Mouse (Mus musculus): ENCODE measurements at regions not wholly inside any gene's neighbourhood (a gene's known extent, or its start where the extent isn't known, plus 50 kb on each side); places are given as distances from the start of the nearest gene placed in this dataset.

- peaks cover 4% of the 10 kb centered on the region; the same call in 1 of the 2 replicates for H3K27me3 ChIP-seq (ENCODE audit: insufficient read depth, low read length)
- DNase-seq (ENCODE audit: low spot score), result no peak
- ATAC-seq (ENCODE audit: extremely low read depth, insufficient number of reproducible peaks, low FRiP score, poor library complexity, severe bottlenecking), result no peak
Measured at GRCm38 (mm10) chr13:45189389-45189788, 110.9 kb downstream of the Gm9817 start.

GRCm38 (mm10) chr13:45190151-45190550 is 111.7 kb downstream of the Gm9817 start:
- Histone ChIP-seq H3K36me3 (replicated peaks) (no peaks in the 10 kb centered on the region), H3K4me1 (ENCODE audit: insufficient read depth, low read depth, low read length) (no peaks in the 10 kb centered on the region), H3K4me3 (ENCODE audit: low read depth, low read length) (no peak overlapping the region), H3K27me3 (ENCODE audit: insufficient read depth, low read length) (peaks cover 4% of the 10 kb centered on the region; the same call in 1 of the 2 replicates), H3K9me3 (replicated peaks) (no peaks in the 10 kb centered on the region)
- no peak for TF ChIP-seq TAL1 (conservative IDR thresholded peaks at IDR 0.05; ENCODE audit: low read depth, low read length)
- TF ChIP-seq POLR2AphosphoS5 (IDR thresholded peaks at IDR 0.05; ENCODE audit: insufficient replicate concordance, low read depth, low read length), result no peak
- TF ChIP-seq GATA1 (IDR thresholded peaks at IDR 0.05; ENCODE audit: borderline replicate concordance, low read length), result no peak
- TF ChIP-seq GATA2 (IDR thresholded peaks at IDR 0.05; ENCODE audit: borderline replicate concordance, low read depth, low read length), result no peak
- TF ChIP-seq CTCF (IDR thresholded peaks at IDR 0.05; ENCODE audit: low read depth, low read length), result no peak
- DNase-seq (ENCODE audit: low spot score) (no peak), ATAC-seq (ENCODE audit: extremely low read depth, insufficient number of reproducible peaks, low FRiP score, poor library complexity, severe bottlenecking) (no peak)

More at GRCm38 (mm10) chr13:45189389-45189788, 110.9 kb downstream of the Gm9817 start:
- Histone ChIP-seq H3K9me3 (replicated peaks) (no peaks in the 10 kb centered on the region), H3K36me3 (replicated peaks) (no peaks in the 10 kb centered on the region), H3K4me3 (ENCODE audit: low read depth, low read length) (no peak overlapping the region), H3K4me1 (ENCODE audit: insufficient read depth, low read depth, low read length) (no peaks in the 10 kb centered on the region)
- no peak for TF ChIP-seq POLR2AphosphoS5 (IDR thresholded peaks at IDR 0.05; ENCODE audit: insufficient replicate concordance, low read depth, low read length)
- TF ChIP-seq CTCF (IDR thresholded peaks at IDR 0.05; ENCODE audit: low read depth, low read length), result no peak
- TF ChIP-seq GATA2 (IDR thresholded peaks at IDR 0.05; ENCODE audit: borderline replicate concordance, low read depth, low read length), result no peak
- no peak for TF ChIP-seq TAL1 (conservative IDR thresholded peaks at IDR 0.05; ENCODE audit: low read depth, low read length)
- no peak for TF ChIP-seq GATA1 (IDR thresholded peaks at IDR 0.05; ENCODE audit: borderline replicate concordance, low read length)

GRCm38 (mm10) chr13:45192079-45192478 is 113.6 kb downstream of the Gm9817 start:
- peaks cover 4% of the 10 kb centered on the region; the same call in 1 of the 2 replicates for H3K27me3 ChIP-seq (ENCODE audit: insufficient read depth, low read length)

GRCm38 (mm10) chr13:45195562-45195961 is 117.1 kb downstream of the Gm9817 start:
- Histone ChIP-seq H3K4me1 (ENCODE audit: insufficient read depth, low read depth, low read length) (no peaks in the 10 kb centered on the region), H3K27me3 (ENCODE audit: insufficient read depth, low read length) (no peaks in the 10 kb centered on the region; the same call in 1 of the 2 replicates), H3K4me3 (ENCODE audit: low read depth, low read length) (no peak overlapping the region), H3K36me3 (replicated peaks) (no peaks in the 10 kb centered on the region), H3K9me3 (replicated peaks) (no peaks in the 10 kb centered on the region)
- DNase-seq (ENCODE audit: low spot score), result no peak
- TF ChIP-seq GATA2 (IDR thresholded peaks at IDR 0.05; ENCODE audit: borderline replicate concordance, low read depth, low read length), result no peak
- TF ChIP-seq GATA1 (IDR thresholded peaks at IDR 0.05; ENCODE audit: borderline replicate concordance, low read length), result no peak
- TF ChIP-seq POLR2AphosphoS5 (IDR thresholded peaks at IDR 0.05; ENCODE audit: insufficient replicate concordance, low read depth, low read length), result no peak
- TF ChIP-seq TAL1 (conservative IDR thresholded peaks at IDR 0.05; ENCODE audit: low read depth, low read length), result no peak
- no peak for TF ChIP-seq CTCF (IDR thresholded peaks at IDR 0.05; ENCODE audit: low read depth, low read length)
- ATAC-seq (ENCODE audit: extremely low read depth, insufficient number of reproducible peaks, low FRiP score, poor library complexity, severe bottlenecking), result no peak

More at GRCm38 (mm10) chr13:45192079-45192478, 113.6 kb downstream of the Gm9817 start:
- TF ChIP-seq GATA1 (IDR thresholded peaks at IDR 0.05; ENCODE audit: borderline replicate concordance, low read length), result no peak
- ATAC-seq (ENCODE audit: extremely low read depth, insufficient number of reproducible peaks, low FRiP score, poor library complexity, severe bottlenecking), result no peak
- no peaks in the 10 kb centered on the region for H3K4me1 ChIP-seq (ENCODE audit: insufficient read depth, low read depth, low read length)
- no peaks in the 10 kb centered on the region for H3K9me3 ChIP-seq (replicated peaks)
- DNase-seq (ENCODE audit: low spot score), result no peak
- H3K4me3 ChIP-seq (ENCODE audit: low read depth, low read length), result no peak overlapping the region
- no peaks in the 10 kb centered on the region for H3K36me3 ChIP-seq (replicated peaks)

GRCm38 (mm10) chr13:45196363-45196762 is 117.9 kb downstream of the Gm9817 start:
- no peak for ATAC-seq (ENCODE audit: extremely low read depth, insufficient number of reproducible peaks, low FRiP score, poor library complexity, severe bottlenecking)

GRCm38 (mm10) chr13:45200511-45201120 is 122.1 kb downstream of the Gm9817 start:
- Histone ChIP-seq H3K36me3 (replicated peaks) (no peaks in the 10 kb centered on the region), H3K4me3 (ENCODE audit: low read depth, low read length) (no peak overlapping the region), H3K4me1 (ENCODE audit: insufficient read depth, low read depth, low read length) (0 out of 2 replicates have a peak, but pooled peaks cover 2% of the 10 kb centered on the region), H3K27me3 (ENCODE audit: insufficient read depth, low read length) (peaks cover 7% of the 10 kb centered on the region; the same call in 1 of the 2 replicates), H3K9me3 (replicated peaks) (no peaks in the 10 kb centered on the region)
- ATAC-seq (ENCODE audit: extremely low read depth, insufficient number of reproducible peaks, low FRiP score, poor library complexity, severe bottlenecking) (no peak), DNase-seq (ENCODE audit: low spot score) (no peak)
- no peak for TF ChIP-seq CTCF (IDR thresholded peaks at IDR 0.05; ENCODE audit: low read depth, low read length)
- no peak for TF ChIP-seq TAL1 (conservative IDR thresholded peaks at IDR 0.05; ENCODE audit: low read depth, low read length)
- no peak for TF ChIP-seq GATA1 (IDR thresholded peaks at IDR 0.05; ENCODE audit: borderline replicate concordance, low read length)
- no peak for TF ChIP-seq GATA2 (IDR thresholded peaks at IDR 0.05; ENCODE audit: borderline replicate concordance, low read depth, low read length)

More at GRCm38 (mm10) chr13:45196363-45196762, 117.9 kb downstream of the Gm9817 start:
- Histone ChIP-seq H3K4me3 (ENCODE audit: low read depth, low read length) (no peak overlapping the region), H3K36me3 (replicated peaks) (no peaks in the 10 kb centered on the region), H3K27me3 (ENCODE audit: insufficient read depth, low read length) (no peaks in the 10 kb centered on the region; the same call in 1 of the 2 replicates), H3K4me1 (ENCODE audit: insufficient read depth, low read depth, low read length) (no peaks in the 10 kb centered on the region), H3K9me3 (replicated peaks) (no peaks in the 10 kb centered on the region)
- TF ChIP-seq POLR2AphosphoS5 (IDR thresholded peaks at IDR 0.05; ENCODE audit: insufficient replicate concordance, low read depth, low read length) (no peak), CTCF (IDR thresholded peaks at IDR 0.05; ENCODE audit: low read depth, low read length) (no peak), TAL1 (conservative IDR thresholded peaks at IDR 0.05; ENCODE audit: low read depth, low read length) (no peak), GATA2 (IDR thresholded peaks at IDR 0.05; ENCODE audit: borderline replicate concordance, low read depth, low read length) (no peak), GATA1 (IDR thresholded peaks at IDR 0.05; ENCODE audit: borderline replicate concordance, low read length) (no peak)
- DNase-seq (ENCODE audit: low spot score), result no peak

Data from G1E (cell line).